Mouse (Mus musculus): ENCODE measurements around the gene Pnck.
A peak's percentile ranks its signal among the peaks of the same experiment; 100 is the strongest.

Pnck gene

GRCm38 (mm10) chrX:73659575-73660283 lies at the start of gene Pnck:
Gene Pnck, minus strand, starts transcription at chrX:73660117.
- DNase-seq = no peak

- no peak for DNase-seq
Measured at GRCm38 (mm10) chrX:73700472-73700871, 40.6 kb upstream of the Pnck start.

- DNase-seq = peak; percentile 68
Measured at GRCm38 (mm10) chrX:73690917-73691629, 31.2 kb upstream of the Pnck start.

GRCm38 (mm10) chrX:73685629-73686028 lies 25.7 kb upstream of the Pnck start:
- DNase-seq = peak; percentile 82

- DNase-seq = peak; percentile 57
Measured at GRCm38 (mm10) chrX:73684978-73685377, 25.1 kb upstream of the Pnck start.

GRCm38 (mm10) chrX:73684156-73684555 lies 24.2 kb upstream of the Pnck start:
- no peak for DNase-seq

- DNase-seq = no peak
Measured at GRCm38 (mm10) chrX:73676668-73677067, 16.8 kb upstream of the Pnck start.

- no peak for DNase-seq
Measured at GRCm38 (mm10) chrX:73675231-73675630, 15.3 kb upstream of the Pnck start.

GRCm38 (mm10) chrX:73673968-73674661 lies 14.2 kb upstream of the Pnck start:
- peak; percentile 76 for DNase-seq

GRCm38 (mm10) chrX:73673619-73673967 lies 13.7 kb upstream of the Pnck start:
- no peak for DNase-seq

- peak; percentile 63 for DNase-seq
Measured at GRCm38 (mm10) chrX:73672879-73673618, 13.1 kb upstream of the Pnck start, which contains the start of gene Slc6a8. Gene Slc6a8, plus strand, starts transcription at chrX:73673150.

- DNase-seq = peak; percentile 63
Measured at GRCm38 (mm10) chrX:73672031-73672431, 12.1 kb upstream of the Pnck start.

GRCm38 (mm10) chrX:73663143-73663542 lies 3.2 kb upstream of the Pnck start:
- no peak for DNase-seq

- DNase-seq = no peak
Measured at GRCm38 (mm10) chrX:73660284-73660665, 358 bp upstream of the Pnck start.

- no peak for DNase-seq
Measured at GRCm38 (mm10) chrX:73658936-73659574, 862 bp downstream of the Pnck start.

GRCm38 (mm10) chrX:73658391-73658790 lies 1.5 kb downstream of the Pnck start:
- DNase-seq = no peak

GRCm38 (mm10) chrX:73655529-73655928 lies 4.4 kb downstream of the Pnck start:
- DNase-seq = peak; percentile 18

GRCm38 (mm10) chrX:73654177-73654576 lies 5.7 kb downstream of the Pnck start:
- DNase-seq = peak; percentile 85

- DNase-seq = no peak
Measured at GRCm38 (mm10) chrX:73653392-73653791, 6.5 kb downstream of the Pnck start.

- DNase-seq = no peak
Measured at GRCm38 (mm10) chrX:73650869-73651268, 9.0 kb downstream of the Pnck start.

GRCm38 (mm10) chrX:73645121-73645520 lies 14.8 kb downstream of the Pnck start:
- DNase-seq = no peak

GRCm38 (mm10) chrX:73639901-73640469 lies 19.9 kb downstream of the Pnck start:
- no peak for DNase-seq
